In genomic region chr2:127590204-127590603, GRCm38 (mm10) we compare ENCODE assay signal across 9 mouse cellular contexts. TPM values are rescaled to one million over a fixed set of nuclear protein-coding genes. Genes with fewer than 3 reads are reported as not detected.
DNase-seq lines count a peak whose midpoint lies in the region; ATAC-seq lines count a peak whose summit lies in the region.
"Had no signal": no experiment of that assay in that cellular context is flagged by ENCODE, and none has a peak within 500 bp of the region (broad histone marks: within the 10 kb centered on the region; RNA-seq: fewer than 3 reads in every experiment).

No protein-coding gene starts in this region.

- peaks cover 31% of the 10 kb centered on the region for H3K4me1 ChIP-seq in limb, embryonic 13.5 days

- no peak overlapping the region for H3K4me3 ChIP-seq in limb, embryonic 13.5 days

- H3K4me2 ChIP-seq in limb, embryonic 13.5 days (replicated peaks): peak overlapping the region; percentile 27

- peak; percentile 12 to 13 for DNase-seq in kidney, postnatal 4 days
- no peak for DNase-seq in kidney, adult 11 months
- peak; percentile 55 for DNase-seq in T-cell, adult 2 months (ENCODE audit: low spot score)
- peak; percentile 9 for DNase-seq in thymus, postnatal 0 days (ENCODE audit: low spot score)
- DNase-seq in right cerebral cortex, postnatal 4 days: no peak
- no peak for DNase-seq in frontal cortex, postnatal 14 days (ENCODE audit: low spot score in 2 of 2)
- DNase-seq: gastrocnemius, postnatal 36 days; midbrain, embryonic 14.5 days had no signal

- no peak overlapping the region; the same call in 1 of the 2 replicates for H3K9ac ChIP-seq in limb, embryonic 13.5 days

- ATAC-seq in limb, embryonic 13.5 days (ENCODE audit: low FRiP score, low read depth): no peak

- WGBS in limb, embryonic 13.5 days: 64% methylated on average over 15 of the region's 15 CpGs

- peaks cover 38% of the 10 kb centered on the region for H3K36me3 ChIP-seq in limb, embryonic 13.5 days

- H3K27me3 ChIP-seq in limb, embryonic 13.5 days: no peaks in the 10 kb centered on the region

- H3K27ac ChIP-seq in limb, embryonic 13.5 days: no peak overlapping the region

- H3K9me3 ChIP-seq in limb, embryonic 13.5 days: no peaks in the 10 kb centered on the region

RNA-seq across cellular contexts. Expression of gene Mrps5, which starts 3.2 kb away (rescaled TPM):
- polyA plus RNA-seq in limb, embryonic 13.5 days (2015; fragmentation: Nextera tagmentation; extraction: Ambion mirVana): 136 and 145 TPM in 2 replicates
- polyA plus RNA-seq in thymus, postnatal 0 days (2015; fragmentation: Nextera tagmentation; extraction: Ambion mirVana): 152 and 158 TPM in 2 replicates

RNA-seq across cellular contexts. Expression of gene Zfp661, which starts 3.3 kb away (rescaled TPM):
- polyA plus RNA-seq in limb, embryonic 13.5 days (2015; fragmentation: Nextera tagmentation; extraction: Ambion mirVana): 5.2 and 6.1 TPM in 2 replicates
- 1.7 and 2.3 TPM in 2 replicates for polyA plus RNA-seq in thymus, postnatal 0 days (2015; fragmentation: Nextera tagmentation; extraction: Ambion mirVana)

RNA-seq across cellular contexts. Expression of gene Prom2, which starts 48.9 kb away (rescaled TPM):
- polyA plus RNA-seq in limb, embryonic 13.5 days (2015; fragmentation: Nextera tagmentation; extraction: Ambion mirVana): 1.8 and 2.3 TPM in 2 replicates
- polyA plus RNA-seq in thymus, postnatal 0 days (2015; fragmentation: Nextera tagmentation; extraction: Ambion mirVana): 0.36 and 0.81 TPM in 2 replicates
- polyA plus RNA-seq: midbrain, embryonic 14.5 days had no signal

Comparison
In these comparisons a context has a peak if more than half of its experiments do, and no peak if none do; other contexts are left out.
1. DNase-seq: peak in kidney, postnatal 4 days (2 of 2), T-cell, adult 2 months (single experiment) and thymus, postnatal 0 days (single experiment); none in kidney, adult 11 months (single experiment), right cerebral cortex, postnatal 4 days (single experiment) and frontal cortex, postnatal 14 days (0 of 2).